Mouse (Mus musculus) left cerebral cortex, postnatal 25 days (tissue): ENCODE data around the gene Fli1. TPM values are rescaled to one million over a fixed set of nuclear protein-coding genes. Genes with fewer than 3 reads are reported as not detected.

ENCODE experiments used
- DNase-seq, 2 experiments: peaks; one replicate each; pipeline ENCODE4 v3.0.0; 2022; ENCODE audit warnings: low spot score in 2 of 2, mixed read lengths in 1 of 2
- intact Hi-C: fragments of 180-260 bp; cut with DNase I; formaldehyde crosslinking; loops from one replicate; pipeline ENCODE4 v1.15.1; 2025
- total RNA-seq, 2 experiments: library from RNA; stranded (reverse); gene quantifications; 2 replicates each; pipeline ENCODE4 v1.2.3; 2021

Gene Fli1
- total RNA-seq, 2 experiments from 2014 or later, result 5.3 to 6.0 TPM

- intact Hi-C loops, result no loop called here
- no peak for DNase-seq
Measured at GRCm38 (mm10) chr9:32376863-32377590, 165.6 kb downstream of the Fli1 start.

- intact Hi-C loops, result no loop called here
- DNase-seq, result no peak
Measured at GRCm38 (mm10) chr9:32376031-32376430, 166.6 kb downstream of the Fli1 start.

- intact Hi-C loops, result no loop called here
Measured at GRCm38 (mm10) chr9:32373656-32374055, 169.0 kb downstream of the Fli1 start.

More at GRCm38 (mm10) chr9:32373656-32374055, 169.0 kb downstream of the Fli1 start:
- no peak for DNase-seq

Other genes starting within 250 kb of the Fli1 start
- under 1 TPM; 0.53 to 0.62 TPM for gene Kcnj5, start 198.5 kb downstream of the Fli1 start, total RNA-seq
- gene Kcnj1, start 170.4 kb downstream of the Fli1 start, total RNA-seq, result not detected
- gene Ets1, start 93.4 kb upstream of the Fli1 start, total RNA-seq, result 10 to 100 TPM; 11.2 to 12.9 TPM